9 mouse cellular contexts compared by ENCODE assay signal in the genomic region with DNA sequence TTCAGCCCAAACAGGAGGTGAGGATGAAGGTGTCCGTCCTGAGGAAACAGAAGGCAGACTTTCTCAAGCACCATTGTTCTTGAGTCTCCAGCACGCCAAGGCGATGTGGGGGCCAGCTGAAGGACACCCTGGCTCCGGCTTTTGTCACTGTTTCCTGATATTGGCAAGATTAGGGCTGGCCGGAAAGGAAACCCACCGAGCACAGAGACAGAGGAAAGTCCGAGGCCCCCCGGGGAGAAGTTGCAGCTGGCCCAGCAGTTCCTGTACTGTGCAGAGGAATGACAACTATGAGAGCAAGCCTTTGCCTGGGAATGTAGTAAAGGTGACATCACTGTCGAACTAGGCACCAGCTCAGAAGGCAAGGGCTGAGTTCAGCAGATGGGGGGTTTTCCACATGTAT. TPM values are rescaled to one million over a fixed set of nuclear protein-coding genes. Genes with fewer than 3 reads are reported as not detected.
A peak's percentile ranks its signal among the peaks of the same experiment; 100 is the strongest.
DNase-seq lines count a peak whose midpoint lies in the region; ATAC-seq and TF ChIP-seq lines count a peak whose summit lies in the region.
"Had no signal": no experiment of that assay in that cellular context is flagged by ENCODE, and none has a peak within 500 bp of the region (broad histone marks: within the 10 kb centered on the region; RNA-seq: fewer than 3 reads in every experiment).

No protein-coding gene starts in this region.

- no peak for TF ChIP-seq CTCF in forebrain, postnatal 0 days (IDR thresholded peaks at IDR 0.05; ENCODE audit: low read depth)

- H3K36me3 ChIP-seq in hindbrain, embryonic 15.5 days: no peaks in the 10 kb centered on the region
- H3K36me3 ChIP-seq in hindbrain, embryonic 12.5 days: no peaks in the 10 kb centered on the region
- H3K36me3 ChIP-seq in heart, embryonic 10.5 days: no peaks in the 10 kb centered on the region
- no peaks in the 10 kb centered on the region for H3K36me3 ChIP-seq in hindbrain, embryonic 16.5 days (ENCODE audit: control insufficient read depth, insufficient read depth, low read length)
- no peaks in the 10 kb centered on the region for H3K36me3 ChIP-seq in forebrain, postnatal 0 days (ENCODE audit: insufficient read depth)

- no peak overlapping the region for H3K27ac ChIP-seq in hindbrain, embryonic 15.5 days (replicated peaks)
- H3K27ac ChIP-seq in hindbrain, embryonic 12.5 days: no peak overlapping the region
- H3K27ac ChIP-seq in heart, embryonic 10.5 days: peak overlapping the region; percentile 81
- H3K27ac ChIP-seq in hindbrain, embryonic 16.5 days (ENCODE audit: low read depth, low read length): no peak overlapping the region
- H3K27ac ChIP-seq in forebrain, postnatal 0 days (ENCODE audit: low read depth, low read length): no peak overlapping the region

- H3K4me3 ChIP-seq in hindbrain, embryonic 15.5 days: no peak overlapping the region
- H3K4me3 ChIP-seq in hindbrain, embryonic 12.5 days: no peak overlapping the region
- H3K4me3 ChIP-seq in heart, embryonic 10.5 days: peak overlapping the region; percentile 9; the same call in 1 of the 2 replicates
- no peak overlapping the region for H3K4me3 ChIP-seq in hindbrain, embryonic 16.5 days (ENCODE audit: low read length)
- no peak overlapping the region for H3K4me3 ChIP-seq in forebrain, postnatal 0 days (ENCODE audit: low read depth, low read length)

- WGBS in hindbrain, embryonic 15.5 days: 54% methylated on average over 9 of the region's 9 CpGs
- 52% methylated on average over 9 of the region's 9 CpGs for WGBS in hindbrain, embryonic 12.5 days
- WGBS in heart, embryonic 10.5 days: 12% methylated on average over 9 of the region's 9 CpGs
- 42% methylated on average over 9 of the region's 9 CpGs for WGBS in hindbrain, embryonic 16.5 days
- 39% methylated on average over 9 of the region's 9 CpGs for WGBS in forebrain, postnatal 0 days

- no peak overlapping the region for H3K9ac ChIP-seq in hindbrain, embryonic 15.5 days
- H3K9ac ChIP-seq in hindbrain, embryonic 12.5 days: no peak overlapping the region
- H3K9ac ChIP-seq in hindbrain, embryonic 16.5 days (ENCODE audit: low read depth, low read length): no peak overlapping the region
- H3K9ac ChIP-seq in forebrain, postnatal 0 days: no peak overlapping the region

- no peaks in the 10 kb centered on the region for H3K4me1 ChIP-seq in hindbrain, embryonic 15.5 days (replicated peaks)
- H3K4me1 ChIP-seq in hindbrain, embryonic 12.5 days: no peaks in the 10 kb centered on the region
- peaks cover 22% of the 10 kb centered on the region for H3K4me1 ChIP-seq in heart, embryonic 10.5 days
- no peaks in the 10 kb centered on the region; the same call in 1 of the 2 replicates for H3K4me1 ChIP-seq in hindbrain, embryonic 16.5 days (ENCODE audit: control insufficient read depth, insufficient read depth, low read depth, low read length)
- H3K4me1 ChIP-seq in forebrain, postnatal 0 days (ENCODE audit: insufficient read depth): no peaks in the 10 kb centered on the region

- 0 out of 2 replicates have a peak, but pooled peaks have one; percentile 38 for ATAC-seq in hindbrain, embryonic 15.5 days (ENCODE audit: low FRiP score, low read depth)
- ATAC-seq in hindbrain, embryonic 12.5 days (ENCODE audit: low FRiP score): no peak
- ATAC-seq in hindbrain, embryonic 16.5 days: no peak
- ATAC-seq in forebrain, postnatal 0 days: no peak

- H3K4me2 ChIP-seq in hindbrain, embryonic 15.5 days: no peak overlapping the region
- H3K4me2 ChIP-seq in hindbrain, embryonic 12.5 days (replicated peaks): no peak overlapping the region
- no peak overlapping the region for H3K4me2 ChIP-seq in hindbrain, embryonic 16.5 days (ENCODE audit: low read length)
- no peak overlapping the region for H3K4me2 ChIP-seq in forebrain, postnatal 0 days (ENCODE audit: low read depth)

- no peaks in the 10 kb centered on the region for H3K9me3 ChIP-seq in hindbrain, embryonic 15.5 days
- no peaks in the 10 kb centered on the region for H3K9me3 ChIP-seq in hindbrain, embryonic 12.5 days (replicated peaks)
- H3K9me3 ChIP-seq in heart, embryonic 10.5 days: no peaks in the 10 kb centered on the region
- H3K9me3 ChIP-seq in hindbrain, embryonic 16.5 days (ENCODE audit: control insufficient read depth, low read length): peaks cover 2% of the 10 kb centered on the region; the same call in 1 of the 2 replicates
- H3K9me3 ChIP-seq in forebrain, postnatal 0 days (ENCODE audit: low read length): peaks cover 7% of the 10 kb centered on the region; the same call in 1 of the 2 replicates

- peak; percentile 19 for DNase-seq in R1 (ENCODE audit: low read depth, low spot score)
- peak; percentile 79 for DNase-seq in heart, embryonic 10.5 days (ENCODE audit: low spot score)
- DNase-seq in kidney, postnatal 10 days: peak; percentile 75
- DNase-seq in frontal cortex, adult 2 months (ENCODE audit: extremely low spot score in 1 of 2, low spot score in 1 of 2): no peak
- DNase-seq in forebrain, postnatal 0 days: no peak

- H3K27me3 ChIP-seq in hindbrain, embryonic 15.5 days: no peaks in the 10 kb centered on the region
- no peaks in the 10 kb centered on the region for H3K27me3 ChIP-seq in hindbrain, embryonic 12.5 days
- H3K27me3 ChIP-seq in heart, embryonic 10.5 days (ENCODE audit: insufficient read depth, poor library complexity, severe bottlenecking): no peaks in the 10 kb centered on the region
- H3K27me3 ChIP-seq in hindbrain, embryonic 16.5 days (replicated peaks; ENCODE audit: control insufficient read depth, insufficient read depth, low read length): no peaks in the 10 kb centered on the region
- H3K27me3 ChIP-seq in forebrain, postnatal 0 days (ENCODE audit: insufficient read depth, low read length): no peaks in the 10 kb centered on the region

RNA-seq across cellular contexts. Expression of gene Prnd, which starts 30.2 kb away (rescaled TPM):
- polyA plus RNA-seq in hindbrain, embryonic 15.5 days (2015; fragmentation: Nextera tagmentation; extraction: Ambion mirVana): 10.4 and 11.3 TPM in 2 replicates
- polyA plus RNA-seq in hindbrain, embryonic 12.5 days (2016; fragmentation: Nextera tagmentation; extraction: Ambion mirVana): 11.6 and 13.3 TPM in 2 replicates
- 3.1 and 4.6 TPM in 2 replicates for polyA plus RNA-seq in heart, embryonic 10.5 days (2016; fragmentation: Nextera tagmentation; extraction: Ambion mirVana)
- polyA plus RNA-seq in hindbrain, embryonic 16.5 days (2015; fragmentation: Nextera tagmentation; extraction: Ambion mirVana): 8.1 and 12.7 TPM in 2 replicates
- 0.56 and 0.95 TPM in 2 replicates for polyA plus RNA-seq in frontal cortex, adult 2 months (2012; rRNA removed)
- total RNA-seq in forebrain, postnatal 0 days (2014; rRNA removed): 3.5 and 4.4 TPM in 2 replicates
- polyA plus RNA-seq in forebrain, postnatal 0 days (2015; fragmentation: Nextera tagmentation; extraction: Ambion mirVana): 6.0 and 6.2 TPM in 2 replicates
- total RNA-seq: monocyte, adult 5-6 weeks had no signal

RNA-seq across cellular contexts. Expression of gene Rassf2, which starts 49.2 kb away (rescaled TPM):
- polyA plus RNA-seq in hindbrain, embryonic 15.5 days (2015; fragmentation: Nextera tagmentation; extraction: Ambion mirVana): 26.9 and 32.7 TPM in 2 replicates
- polyA plus RNA-seq in hindbrain, embryonic 12.5 days (2016; fragmentation: Nextera tagmentation; extraction: Ambion mirVana): 29.2 and 30.9 TPM in 2 replicates
- 4.7 TPM in 2 replicates for polyA plus RNA-seq in heart, embryonic 10.5 days (2016; fragmentation: Nextera tagmentation; extraction: Ambion mirVana)
- 25.2 and 34.2 TPM in 2 replicates for polyA plus RNA-seq in hindbrain, embryonic 16.5 days (2015; fragmentation: Nextera tagmentation; extraction: Ambion mirVana)
- polyA plus RNA-seq in frontal cortex, adult 2 months (2012; rRNA removed): 31.4 and 35.8 TPM in 2 replicates
- 32.8 and 33.5 TPM in 2 replicates for total RNA-seq in forebrain, postnatal 0 days (2014; rRNA removed)
- 15.3 and 19.4 TPM in 2 replicates for polyA plus RNA-seq in forebrain, postnatal 0 days (2015; fragmentation: Nextera tagmentation; extraction: Ambion mirVana)

Comparison
In these comparisons a context has a peak if more than half of its experiments do, and no peak if none do; other contexts are left out.
1. DNase-seq: peak in R1 (single experiment), heart, embryonic 10.5 days (single experiment) and kidney, postnatal 10 days (single experiment); none in frontal cortex, adult 2 months (0 of 2) and forebrain, postnatal 0 days (single experiment).